Mouse (Mus musculus) spleen, postnatal 36 days (tissue): Measurements from ENCODE around the gene Abhd17a.

ENCODE experiments used
- DNase-seq, 2 experiments: peaks; one replicate each; pipeline ENCODE4 v3.0.0; 2022; ENCODE audit warnings: low spot score in 2 of 2, mixed read lengths in 1 of 2

Gene Abhd17a

DNA sequence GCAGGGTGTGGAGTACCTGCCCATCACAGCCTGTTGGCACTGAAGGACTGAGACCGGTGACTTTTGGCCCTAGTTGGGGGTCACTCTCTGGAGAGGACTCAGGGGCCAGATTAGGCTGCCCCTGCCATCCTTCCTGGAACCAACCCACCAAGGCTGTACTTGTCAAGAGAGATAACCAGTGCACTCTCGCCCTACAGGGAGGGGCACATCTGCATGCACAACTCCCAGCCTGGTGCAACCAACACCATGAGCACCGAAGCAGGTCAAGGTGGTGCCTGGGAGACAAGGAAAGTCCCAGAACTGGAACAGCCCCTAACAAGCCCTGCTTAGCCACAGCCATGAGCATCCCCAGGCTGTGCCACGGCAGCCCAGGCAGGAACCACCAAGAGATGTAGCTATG, 43.2 kb downstream of the Abhd17a start:
- peak in 1 of 2 experiments; percentile 29 for DNase-seq

DNA sequence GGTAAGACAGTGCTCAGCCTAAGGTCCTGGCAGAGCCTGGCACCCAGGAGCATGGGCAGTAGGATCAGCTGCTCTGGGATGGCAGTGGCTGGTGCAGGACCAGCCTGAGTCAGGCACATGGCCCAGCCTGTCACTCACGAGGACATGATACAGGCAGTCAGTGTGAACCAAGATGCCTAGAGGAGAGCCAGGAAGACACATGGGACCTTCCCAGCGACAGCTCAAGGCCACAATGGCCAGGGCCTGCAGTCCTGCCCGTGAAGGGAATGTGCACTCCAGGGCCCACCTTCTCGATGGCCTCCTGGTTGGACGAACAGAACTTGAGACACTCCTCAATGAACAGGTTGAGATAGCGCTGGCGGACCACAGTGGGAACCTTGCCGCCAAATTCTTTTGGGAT, 44.6 kb downstream of the Abhd17a start:
- no peak for DNase-seq

DNA sequence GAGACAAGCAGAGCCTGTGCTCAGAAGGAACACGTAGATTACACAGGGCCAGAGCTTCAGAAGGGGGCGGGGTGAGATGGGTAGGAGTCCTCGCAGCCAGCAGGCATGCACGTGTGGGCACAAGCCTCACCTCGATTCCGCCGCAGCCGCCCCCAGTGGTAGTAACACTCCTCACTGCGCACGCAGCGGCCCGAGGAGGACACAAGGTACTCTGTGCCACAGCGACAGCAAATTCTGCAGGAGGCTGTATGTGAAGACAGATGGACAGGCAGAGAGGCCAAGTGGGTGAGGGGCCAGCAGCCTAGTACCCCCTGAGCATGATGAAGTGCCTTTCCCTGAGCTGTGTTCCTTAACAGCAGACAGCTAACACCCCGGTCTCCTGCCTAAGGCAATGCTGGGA, 46.3 kb downstream of the Abhd17a start:
- DNase-seq: no peak

DNA sequence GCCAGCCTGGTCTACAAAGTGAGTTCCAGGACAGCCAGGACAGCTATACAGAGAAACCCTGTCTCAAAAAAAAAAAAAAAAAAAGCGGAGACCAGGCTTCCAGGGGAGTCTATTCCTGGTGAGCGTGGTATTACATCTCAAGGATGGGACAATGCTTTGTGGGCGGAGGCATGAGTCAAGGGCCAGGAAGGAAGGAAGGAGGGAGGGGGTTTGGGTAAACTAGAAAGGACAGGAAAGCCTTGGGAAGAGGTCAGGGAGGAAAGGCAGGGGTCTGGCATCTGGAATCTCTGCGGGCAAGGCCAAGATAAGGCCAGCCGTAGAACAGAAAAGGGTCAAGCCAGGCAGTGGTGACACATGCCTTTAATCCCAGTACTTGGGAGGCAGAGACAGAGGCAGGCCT, 50.6 kb downstream of the Abhd17a start:
- DNase-seq: no peak

DNA sequence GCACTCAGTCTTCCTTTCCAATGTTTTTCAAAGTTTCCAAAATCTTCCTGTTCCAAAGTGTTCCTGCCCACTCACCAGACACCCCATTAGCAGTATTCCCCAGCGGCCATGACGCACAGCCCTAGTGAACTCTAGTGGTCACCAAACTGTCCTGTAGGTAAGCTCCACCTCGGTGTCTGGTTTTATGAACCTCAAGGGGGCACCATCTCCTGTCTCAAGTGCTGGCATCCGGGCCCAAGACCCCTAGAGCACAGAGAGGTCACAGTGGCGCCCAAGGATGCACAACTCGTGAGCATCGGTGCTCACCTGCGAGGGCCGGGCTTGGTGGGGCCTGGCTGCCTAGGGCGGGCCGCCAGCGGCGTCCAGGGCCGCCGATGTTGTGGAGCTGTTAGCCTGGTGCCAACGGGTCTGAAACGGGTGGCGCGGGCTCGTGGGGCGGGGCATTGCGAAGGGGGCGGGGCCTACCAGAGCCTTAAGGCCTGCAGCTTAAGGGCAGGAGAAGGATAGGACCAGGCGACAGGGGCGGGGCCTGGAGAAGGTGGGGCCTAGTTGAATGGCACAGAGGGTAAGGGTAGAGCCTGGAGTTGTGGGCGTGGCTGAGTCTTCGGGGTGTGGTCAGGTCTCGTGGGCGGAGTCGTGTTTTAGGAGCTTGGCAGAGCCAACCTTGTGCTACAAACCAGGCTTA, 51.3 kb downstream of the Abhd17a start, which contains the start of gene Atp8b3:
Atp8b3 (minus strand) TSS at position 415 of the 685 bp plus-strand sequence.
- peak; percentile 93 to 96 for DNase-seq

DNA sequence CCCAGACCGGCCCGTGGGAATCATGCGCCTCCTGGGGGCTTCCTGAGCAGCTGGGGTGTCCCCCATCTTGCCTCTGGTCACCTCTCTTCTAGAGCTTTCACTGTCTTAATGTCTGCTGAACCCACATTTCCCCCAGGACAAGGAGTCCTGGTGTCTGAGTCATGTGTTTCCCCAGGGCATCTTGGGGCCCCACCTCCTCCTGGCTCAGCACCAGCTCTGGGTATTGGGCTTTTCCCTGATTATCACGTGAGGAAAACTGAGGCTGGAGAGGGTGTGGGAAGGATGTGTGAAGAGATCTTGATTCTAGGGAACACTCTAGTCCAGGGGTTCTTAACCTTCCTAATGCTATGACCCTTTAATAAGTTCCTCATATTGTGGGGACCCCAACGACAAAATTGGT, 52.0 kb downstream of the Abhd17a start:
- DNase-seq: no peak

DNA sequence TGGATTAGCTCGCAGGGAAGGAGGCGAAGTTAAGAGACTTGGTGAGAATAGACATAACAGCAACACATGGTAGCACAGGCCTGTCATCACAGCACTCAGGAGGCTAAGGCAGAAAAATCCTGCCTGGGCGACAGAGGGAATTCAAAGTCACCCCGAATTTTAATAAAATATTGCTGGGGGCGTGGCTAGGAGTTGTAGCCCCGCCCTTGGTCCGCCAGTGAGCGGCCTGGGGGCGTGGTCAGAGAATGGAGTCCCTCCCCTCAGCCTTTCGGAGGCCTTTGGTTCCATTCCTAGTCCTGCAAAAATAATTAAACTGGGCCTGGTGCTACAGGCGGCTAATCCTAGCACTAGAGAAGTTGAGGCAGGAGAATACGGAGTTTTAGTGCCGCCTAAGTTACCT, 54.4 kb downstream of the Abhd17a start:
- DNase-seq: peak in 1 of 2 experiments; percentile 53

DNA sequence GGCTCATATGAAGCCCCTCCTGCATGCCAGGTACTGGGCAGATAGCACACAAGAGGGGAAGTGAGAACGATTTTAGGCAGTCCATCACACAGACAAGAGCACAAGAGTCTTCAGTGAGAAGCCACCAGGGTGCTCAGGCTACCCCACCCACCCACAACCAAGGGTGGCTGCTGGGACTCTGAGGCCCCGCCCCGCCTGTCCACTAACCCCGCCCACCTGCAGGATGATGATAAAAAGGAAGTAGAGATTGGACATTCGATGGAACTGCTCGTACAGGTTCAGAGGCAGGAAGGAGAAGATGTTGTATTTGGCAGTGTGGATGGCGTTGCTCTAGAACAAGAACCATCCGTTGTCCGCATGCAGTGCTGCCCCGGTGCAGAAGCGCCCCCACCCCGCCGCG, 55.1 kb downstream of the Abhd17a start:
- peak; percentile 76 to 83 for DNase-seq

DNA sequence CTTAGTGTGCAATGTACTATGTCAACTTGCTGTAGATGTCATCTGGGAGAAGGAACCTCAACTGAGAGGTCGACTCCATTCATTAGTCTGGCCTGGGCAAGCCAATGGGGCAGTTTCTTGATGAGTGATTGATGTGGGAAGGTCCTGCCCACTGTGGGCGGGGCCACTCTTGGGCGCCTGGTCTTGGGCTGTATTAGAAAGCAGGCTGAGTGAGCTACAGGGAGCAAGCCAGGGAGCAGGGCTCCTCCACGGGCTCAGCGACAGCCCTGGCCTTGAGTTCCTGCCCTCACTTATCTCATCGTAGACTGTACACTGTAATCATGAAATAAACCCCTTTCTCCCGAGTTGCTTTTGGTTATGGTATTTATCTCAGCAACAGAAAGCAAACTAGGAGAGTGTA, 56.4 kb downstream of the Abhd17a start:
- peak; percentile 59 to 77 for DNase-seq
